Mouse (Mus musculus) A20 (cell line): ENCODE results near the gene Sdf2.

Experiments used
- DNase-seq: peaks from one replicate; pipeline ENCODE4 v3.0.0-alpha.2; 2011; ENCODE audit warnings: low read depth, low spot score

Sdf2 gene

DNA sequence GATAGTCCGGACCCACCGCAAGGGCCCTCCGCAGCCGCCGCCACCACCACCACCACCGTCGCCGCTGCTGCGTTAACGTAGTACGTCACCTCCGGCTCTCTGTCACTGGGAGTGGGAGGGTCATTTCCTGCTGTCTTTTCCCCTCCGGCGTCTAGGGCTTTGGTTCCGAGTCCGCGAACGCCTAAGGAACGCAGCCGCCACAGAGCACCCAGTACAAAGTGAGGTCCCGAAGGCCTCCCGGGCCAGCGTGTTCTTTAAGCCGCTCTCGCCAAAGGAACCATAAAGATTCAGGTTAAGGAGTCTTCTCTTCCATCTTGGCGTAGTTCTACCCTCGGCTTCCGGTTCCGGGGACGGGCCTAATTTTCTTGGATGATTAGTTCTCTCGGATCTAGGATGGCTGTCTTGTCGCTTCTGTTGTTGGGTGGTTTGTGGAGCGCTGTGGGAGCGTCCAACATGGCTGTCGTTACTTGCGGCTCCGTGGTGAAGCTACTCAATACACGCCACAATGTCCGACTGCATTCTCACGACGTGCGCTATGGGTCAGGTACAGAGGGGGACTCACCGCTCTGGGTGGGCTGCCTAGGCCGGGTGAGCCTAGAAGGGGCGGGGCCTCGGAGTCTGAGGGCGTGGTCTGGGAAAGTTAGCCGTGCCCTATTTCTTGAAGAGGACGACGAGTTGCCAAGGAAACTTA is at the start of gene Sdf2, which contains the start of gene Supt6:
TSS of gene Sdf2 (plus strand) at position 120 of the 691 bp plus-strand sequence.
TSS of gene Supt6 (minus strand) at position 361 of the 691 bp plus-strand sequence.
- DNase-seq, result peak; percentile 97

DNA sequence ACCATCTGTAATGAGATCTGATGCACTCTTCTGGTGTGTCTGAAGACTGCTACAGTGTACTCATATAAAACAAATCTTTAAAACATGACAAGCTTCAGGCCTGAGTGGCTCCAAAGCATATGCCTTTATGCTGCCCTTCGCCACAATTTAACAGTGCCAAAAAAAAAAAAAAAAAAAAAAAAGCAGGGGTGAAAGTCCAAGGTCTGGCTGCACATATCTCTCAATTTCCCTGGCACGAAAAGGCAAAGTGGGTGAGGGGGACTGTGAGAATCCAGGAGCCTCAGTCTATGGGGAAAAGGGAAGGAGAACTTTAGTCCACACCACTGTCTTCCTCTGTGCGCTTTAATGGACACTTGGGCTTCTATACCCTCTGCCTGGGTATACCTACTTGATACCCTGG is 43.2 kb upstream of the Sdf2 start:
- no peak for DNase-seq

DNA sequence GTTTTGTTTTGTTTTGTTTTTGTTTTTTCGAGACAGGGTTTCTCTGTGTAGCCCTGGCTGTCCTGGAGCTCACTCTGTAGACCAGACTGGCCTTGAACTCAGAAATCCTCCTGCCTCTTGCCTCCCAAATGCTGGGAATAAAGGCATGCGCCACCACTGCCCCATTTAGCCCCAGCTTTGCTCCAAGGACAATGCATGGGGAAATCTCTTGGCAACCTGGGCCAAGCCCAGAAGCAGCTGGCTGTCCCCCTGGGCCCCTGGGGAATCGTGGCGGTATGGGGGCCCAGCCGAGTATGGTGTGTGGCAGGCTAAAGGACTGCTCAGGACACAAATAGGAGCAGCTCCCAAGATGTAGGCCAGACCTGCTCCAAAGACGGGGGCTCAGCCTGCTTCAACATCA is 41.3 kb upstream of the Sdf2 start:
- no peak for DNase-seq

DNA sequence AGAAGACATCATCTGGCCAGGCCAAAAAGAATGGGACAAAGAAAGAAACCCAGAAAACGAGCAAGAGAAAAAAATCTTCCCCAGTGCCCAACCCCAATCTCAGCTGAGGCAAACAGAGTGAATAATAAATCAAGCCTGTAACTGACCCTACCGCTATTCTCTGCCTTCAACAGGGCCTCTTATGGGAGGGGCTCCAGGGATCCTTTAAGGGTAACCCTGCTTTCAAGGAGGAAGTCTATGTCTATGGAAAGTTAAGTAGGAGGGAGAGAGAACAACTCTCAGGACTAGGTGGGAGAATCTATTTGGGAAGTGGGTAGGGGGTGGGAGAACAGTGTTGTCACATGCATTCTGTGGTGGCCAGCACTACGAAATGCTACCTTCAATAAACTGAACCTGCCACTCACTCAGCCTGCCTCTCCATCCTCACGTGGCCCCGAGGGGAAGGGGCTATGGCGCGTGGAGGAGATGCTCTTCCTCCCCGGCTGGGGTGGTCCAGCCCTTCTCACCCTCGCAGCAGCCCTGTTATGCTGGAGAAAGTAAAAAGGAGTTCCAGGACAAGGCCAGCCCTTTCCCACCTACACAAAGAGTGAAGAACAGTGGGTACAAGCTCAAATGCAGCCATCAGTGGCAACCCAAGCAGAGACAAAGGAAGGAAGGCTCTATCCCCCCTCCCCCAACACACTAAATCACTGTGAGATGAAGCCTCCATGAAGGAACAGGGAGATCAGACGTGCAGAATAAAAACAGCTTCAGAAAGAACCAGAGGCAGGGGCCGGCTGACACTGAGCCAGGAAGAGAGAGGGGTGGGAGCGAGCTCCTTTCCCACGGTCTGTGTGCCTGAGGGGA is 40.0 kb upstream of the Sdf2 start:
- DNase-seq, result no peak

DNA sequence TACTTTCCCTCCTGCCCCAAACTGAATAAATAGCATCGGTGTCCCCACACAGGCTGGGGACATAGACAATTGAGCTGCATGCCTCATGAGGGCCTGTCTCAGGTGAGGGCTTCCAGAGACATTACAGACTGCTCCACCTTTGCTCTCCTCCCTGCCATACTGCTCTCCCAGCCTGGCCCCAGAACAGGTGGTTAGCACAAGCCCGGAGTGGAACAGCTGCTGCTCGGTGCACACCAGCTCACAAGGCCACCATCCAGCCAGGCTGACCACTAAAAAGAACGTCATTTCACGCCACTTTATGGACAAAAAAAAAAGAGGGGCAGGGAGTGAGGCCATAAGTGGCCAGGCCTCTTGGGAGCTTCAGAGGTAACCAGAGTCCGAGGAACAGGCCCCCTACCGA is 38.4 kb upstream of the Sdf2 start:
- DNase-seq, result no peak

DNA sequence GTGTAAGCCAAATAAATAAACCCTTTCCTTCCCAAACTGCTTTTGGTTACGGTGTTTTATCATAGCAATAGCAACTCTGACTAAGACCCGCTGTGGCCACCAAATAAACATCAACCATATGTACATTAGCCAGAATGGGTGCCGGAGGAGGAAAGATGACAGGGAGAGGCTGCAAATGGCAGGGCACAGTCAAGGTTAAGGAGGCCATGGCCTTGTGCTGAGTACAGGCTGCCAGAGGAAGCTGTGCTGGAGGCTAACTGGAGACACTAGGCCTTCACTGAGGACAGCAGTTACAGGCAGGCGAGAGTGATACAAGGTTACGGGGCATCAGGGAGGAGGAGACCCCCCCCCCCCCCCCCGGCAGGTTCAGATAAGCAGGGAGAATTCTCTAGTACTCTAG is 35.7 kb upstream of the Sdf2 start:
- no peak for DNase-seq

DNA sequence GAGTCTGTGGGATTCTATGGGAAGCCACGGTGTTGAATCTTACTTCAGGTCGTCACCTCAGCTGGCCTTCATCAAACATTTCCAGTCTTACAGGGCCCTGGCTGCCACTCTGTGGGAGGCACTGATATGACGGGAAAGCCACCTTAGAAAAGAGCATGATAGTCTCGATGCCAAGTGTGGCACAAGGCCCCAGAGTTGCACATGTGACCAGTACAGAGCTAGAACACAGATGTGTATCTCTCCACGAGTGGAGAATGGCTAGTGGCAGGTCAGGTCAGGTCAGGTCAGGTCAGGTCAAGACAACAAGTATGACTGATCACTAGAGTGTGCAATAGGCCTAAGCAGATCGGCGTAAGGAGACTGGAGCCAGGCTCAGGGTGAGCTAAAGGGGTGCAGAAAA is 34.9 kb upstream of the Sdf2 start:
- no peak for DNase-seq

DNA sequence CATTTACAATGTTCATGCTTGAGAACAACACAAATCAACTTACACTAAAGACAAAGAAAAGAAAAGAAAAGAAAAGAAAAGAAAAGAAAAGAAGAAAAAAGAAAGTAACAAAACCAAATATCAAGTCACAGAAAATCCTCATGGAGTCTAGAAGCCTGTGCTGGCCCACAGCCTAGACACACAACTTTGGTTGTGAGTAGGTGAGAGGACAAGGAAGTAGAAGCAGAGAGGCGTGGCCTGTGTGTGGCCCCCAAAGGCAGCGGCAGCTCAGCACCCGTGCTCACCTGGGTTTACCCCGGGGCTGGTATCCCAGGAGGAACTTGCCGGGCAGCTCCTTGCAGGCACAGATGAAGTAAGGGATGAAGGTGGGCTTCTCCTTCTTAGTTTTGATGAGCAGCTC is 34.0 kb upstream of the Sdf2 start:
- no peak for DNase-seq

DNA sequence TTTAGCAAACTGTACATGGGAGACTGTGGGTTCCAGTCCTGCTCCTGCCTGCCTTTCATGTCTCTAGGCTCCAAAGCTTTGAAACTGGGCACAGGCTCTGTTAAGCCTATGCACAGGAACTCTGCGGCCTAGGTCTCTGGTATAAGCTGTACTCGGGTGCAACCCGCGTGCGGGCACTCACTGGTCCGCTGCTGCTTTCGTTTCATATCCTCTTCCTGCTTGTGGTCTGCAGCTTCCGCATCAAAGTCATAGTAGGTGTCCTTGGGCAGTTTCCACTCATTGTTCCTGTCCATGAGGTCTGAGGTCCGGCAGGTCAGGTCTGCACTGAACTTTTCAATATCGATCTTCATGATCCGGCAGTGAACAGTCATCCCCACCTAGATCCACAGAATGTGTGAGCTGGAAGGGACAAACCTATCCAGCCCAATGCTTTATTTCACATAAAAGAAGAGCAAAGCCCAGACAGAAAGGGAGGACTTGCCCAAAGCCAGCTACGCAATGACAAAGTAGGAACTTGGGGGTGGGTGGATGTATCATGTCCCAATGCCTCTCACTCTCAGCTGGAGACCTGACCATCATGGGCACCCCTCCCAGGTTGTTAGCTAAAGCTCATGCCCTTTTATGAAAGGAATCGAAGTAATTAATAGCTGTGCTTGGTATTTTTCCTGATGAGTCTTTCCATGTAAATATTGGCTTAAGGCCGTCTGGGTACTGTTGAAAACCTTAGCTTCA is 32.3 kb upstream of the Sdf2 start:
- no peak for DNase-seq

DNA sequence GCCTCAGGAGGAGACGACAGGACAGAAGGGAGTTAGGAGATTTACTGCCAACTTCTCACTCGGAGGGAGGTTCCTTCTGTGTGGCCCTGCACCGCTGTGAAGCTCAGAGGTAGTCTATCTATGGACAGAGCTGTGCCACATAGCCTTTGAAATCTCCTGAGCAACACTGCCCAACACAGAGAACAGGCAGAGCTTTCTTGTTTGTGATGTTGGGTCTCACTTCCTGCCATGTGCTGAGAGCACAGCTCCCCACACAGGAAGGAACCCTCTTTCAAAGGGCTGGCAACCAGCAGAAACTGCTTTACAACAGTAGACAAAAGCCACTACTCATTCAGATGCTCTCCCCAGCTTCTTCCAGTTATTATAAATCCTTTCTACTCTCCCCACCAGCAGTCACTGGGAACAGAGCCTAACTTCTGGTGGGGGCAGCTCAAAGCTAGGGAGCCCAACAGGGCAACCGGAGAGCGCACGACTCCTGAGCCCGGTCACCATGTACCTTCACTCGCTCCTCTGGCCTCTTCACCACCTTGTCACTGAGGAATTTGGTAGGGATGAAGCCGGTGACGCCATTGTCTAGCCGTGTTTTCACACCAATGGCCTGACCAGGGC is 29.7 kb upstream of the Sdf2 start:
- DNase-seq, result no peak

DNA sequence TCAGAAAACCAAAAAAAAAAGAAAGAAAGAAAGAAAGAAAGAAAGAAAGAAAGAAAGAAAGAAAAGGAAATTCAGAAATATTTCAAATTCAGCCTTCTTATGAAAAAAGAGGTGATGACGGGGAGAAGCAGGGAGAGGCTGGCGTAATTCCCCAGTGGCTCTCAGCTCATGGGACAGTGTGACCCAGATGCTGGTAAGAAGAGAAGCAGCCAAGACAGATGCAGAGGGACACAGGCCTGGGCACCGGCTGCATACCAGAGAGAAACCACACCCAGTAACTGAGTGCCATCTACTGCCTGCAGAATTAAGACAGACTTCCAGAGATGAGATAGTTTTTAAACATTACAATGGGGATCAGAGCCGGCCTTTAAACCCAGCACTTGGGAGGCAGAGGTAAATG is 22.0 kb upstream of the Sdf2 start:
- DNase-seq, result no peak

DNA sequence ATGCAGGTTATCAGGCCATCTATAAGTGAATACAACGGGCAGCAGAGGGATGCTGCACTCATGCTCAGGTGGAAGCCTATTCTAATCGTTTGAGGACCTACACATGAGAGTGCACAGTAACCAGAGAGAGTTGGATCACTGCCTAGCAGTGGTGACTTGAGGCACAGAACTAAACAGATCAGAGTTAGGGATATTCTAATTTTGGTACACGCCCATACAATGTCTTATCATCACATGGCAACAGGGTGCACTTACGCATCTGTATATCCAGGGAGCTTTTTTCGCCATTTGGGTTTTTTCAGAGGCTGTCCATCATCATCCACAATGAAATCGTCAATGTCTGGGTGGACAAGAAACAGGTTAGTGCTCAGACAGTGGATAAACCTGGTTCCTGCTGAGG is 14.0 kb upstream of the Sdf2 start:
- DNase-seq, result no peak

DNA sequence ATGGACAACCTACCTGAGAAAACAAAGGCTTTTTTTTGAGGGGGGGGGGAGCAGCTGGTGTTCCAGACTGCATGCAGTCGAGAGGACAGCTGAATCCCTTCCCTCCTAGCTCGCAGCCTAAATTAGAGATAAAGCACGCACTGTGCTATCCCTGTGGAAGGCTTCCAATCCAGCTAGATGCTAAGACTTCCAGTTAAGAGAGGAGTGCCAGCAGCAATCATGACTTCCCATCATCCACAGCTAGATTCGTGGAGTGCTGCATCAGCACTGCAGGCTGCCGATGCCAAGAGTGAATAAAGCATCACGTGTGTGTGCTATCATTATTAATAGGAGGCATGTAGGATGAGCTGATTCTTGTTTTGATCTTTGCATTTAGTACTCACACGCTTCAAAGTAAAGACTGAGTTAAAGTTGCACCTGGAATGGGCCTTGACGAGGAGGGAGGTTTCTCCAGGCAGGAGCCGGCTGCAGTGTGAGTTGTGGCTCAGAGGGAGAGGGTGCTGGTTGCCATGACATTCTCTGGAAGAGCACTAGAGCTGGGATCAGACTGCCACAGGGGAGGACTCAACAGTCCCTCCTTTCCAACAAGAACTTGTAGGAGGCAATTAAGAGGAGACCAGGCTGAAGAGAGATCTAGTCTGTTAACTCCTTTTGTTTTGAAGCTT is 5.2 kb upstream of the Sdf2 start:
- DNase-seq, result no peak

DNA sequence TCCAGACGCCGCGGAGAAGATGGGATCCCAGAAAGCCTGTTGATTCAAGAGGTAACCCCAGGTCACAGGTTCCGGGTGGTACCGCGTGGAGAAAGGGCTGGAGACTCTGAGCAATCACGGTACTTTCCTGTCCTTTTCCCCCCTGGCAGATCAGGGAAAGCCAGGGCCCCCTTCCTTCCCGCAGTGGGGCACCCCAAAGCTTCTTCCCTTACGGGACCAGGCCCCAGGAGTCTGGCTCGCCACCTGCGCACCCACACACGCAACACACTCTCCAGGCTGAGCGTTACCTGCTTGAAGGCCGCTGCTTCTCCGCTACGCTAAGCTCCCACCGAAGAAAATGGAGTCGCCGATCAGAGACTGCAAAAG is 302 bp upstream of the Sdf2 start:
- no peak for DNase-seq

DNA sequence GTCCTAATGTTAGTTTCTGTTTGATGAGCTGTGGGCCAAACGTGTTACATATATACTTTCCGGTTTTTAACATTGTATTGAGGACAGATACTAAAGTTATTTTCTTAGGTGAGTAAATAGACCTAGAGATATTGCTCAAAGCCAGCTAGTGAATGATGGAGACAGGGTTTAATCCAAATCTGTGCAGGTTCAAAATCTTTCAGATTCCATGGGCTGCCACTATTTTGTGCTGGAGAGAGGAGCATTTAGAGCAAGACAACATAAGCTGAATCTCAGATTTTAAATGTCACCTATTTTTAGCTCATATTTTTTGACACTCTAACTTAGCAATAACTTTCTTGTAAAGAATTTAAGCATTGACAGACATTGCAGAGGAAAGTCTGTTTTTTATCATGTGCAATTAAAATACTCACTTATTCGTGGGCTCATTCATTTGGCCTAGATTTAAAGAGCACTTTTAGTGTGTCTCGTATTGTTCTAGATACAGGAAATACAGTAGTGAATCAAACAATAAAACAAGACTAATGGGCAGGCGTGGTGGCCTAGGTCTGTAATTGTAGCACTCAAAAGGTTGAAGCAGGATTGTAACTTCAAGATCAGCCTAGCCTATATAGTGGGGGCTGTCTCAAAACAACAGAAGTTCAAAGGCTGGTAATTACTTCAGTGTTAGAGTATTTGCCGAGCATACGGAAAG is 919 bp downstream of the Sdf2 start:
- DNase-seq, result peak; percentile 53

DNA sequence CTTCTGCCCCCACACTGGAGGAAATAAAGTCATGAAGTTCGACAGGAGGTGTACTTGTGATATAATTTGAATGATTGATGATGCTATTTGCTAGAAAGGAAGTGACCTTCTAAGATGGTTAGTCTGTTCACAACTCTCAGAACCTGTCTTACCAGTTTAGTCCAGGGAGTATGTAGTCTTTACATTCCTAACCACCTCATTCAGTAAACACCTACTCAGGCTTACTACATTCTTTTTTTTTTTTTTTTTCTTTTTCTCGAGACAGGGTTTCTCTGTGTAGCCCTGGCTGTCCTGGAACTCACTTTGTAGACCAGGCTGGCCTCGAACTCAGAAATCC is 1.4 kb downstream of the Sdf2 start:
- DNase-seq, result no peak

DNA sequence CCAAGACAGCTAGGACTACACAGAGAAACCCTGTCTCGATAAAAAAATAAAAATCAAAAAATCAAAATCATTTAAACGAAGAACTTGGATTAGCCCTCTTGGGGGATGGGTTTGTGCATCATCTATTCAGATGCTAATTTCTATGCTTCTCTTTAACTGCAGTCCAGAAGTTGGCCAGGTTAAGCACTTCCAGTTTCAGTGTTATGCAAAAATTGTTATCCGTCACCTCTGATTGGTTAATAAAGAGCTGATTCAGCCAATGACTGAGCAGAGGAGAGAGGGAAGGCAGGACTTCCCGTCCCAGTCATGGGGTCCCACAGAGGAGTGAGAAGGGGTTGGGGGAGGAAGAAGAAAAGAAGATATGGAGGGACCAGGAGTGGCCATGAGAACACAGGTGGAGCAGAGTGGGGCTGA is 2.2 kb downstream of the Sdf2 start:
- peak; percentile 90 for DNase-seq

DNA sequence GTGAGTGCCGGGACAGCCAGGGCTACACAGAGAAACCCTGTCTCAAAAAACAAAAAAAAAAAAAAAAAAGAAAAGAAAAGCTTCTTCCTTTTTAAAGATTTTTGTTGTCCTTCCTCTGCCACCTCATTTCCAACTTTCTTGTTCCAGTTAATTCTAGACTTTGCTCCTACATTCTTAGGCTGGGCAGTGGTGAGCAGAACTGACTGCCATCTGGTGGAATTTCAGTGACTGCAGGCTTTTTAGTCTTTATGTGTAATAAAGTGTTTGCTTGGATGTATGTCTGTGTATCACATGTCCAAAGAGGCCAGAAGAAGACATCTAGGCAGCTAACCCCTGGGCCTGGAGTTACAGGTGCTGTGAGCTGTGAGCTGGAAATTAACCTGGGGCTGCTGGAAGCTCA is 11.1 kb downstream of the Sdf2 start:
- no peak for DNase-seq

DNA sequence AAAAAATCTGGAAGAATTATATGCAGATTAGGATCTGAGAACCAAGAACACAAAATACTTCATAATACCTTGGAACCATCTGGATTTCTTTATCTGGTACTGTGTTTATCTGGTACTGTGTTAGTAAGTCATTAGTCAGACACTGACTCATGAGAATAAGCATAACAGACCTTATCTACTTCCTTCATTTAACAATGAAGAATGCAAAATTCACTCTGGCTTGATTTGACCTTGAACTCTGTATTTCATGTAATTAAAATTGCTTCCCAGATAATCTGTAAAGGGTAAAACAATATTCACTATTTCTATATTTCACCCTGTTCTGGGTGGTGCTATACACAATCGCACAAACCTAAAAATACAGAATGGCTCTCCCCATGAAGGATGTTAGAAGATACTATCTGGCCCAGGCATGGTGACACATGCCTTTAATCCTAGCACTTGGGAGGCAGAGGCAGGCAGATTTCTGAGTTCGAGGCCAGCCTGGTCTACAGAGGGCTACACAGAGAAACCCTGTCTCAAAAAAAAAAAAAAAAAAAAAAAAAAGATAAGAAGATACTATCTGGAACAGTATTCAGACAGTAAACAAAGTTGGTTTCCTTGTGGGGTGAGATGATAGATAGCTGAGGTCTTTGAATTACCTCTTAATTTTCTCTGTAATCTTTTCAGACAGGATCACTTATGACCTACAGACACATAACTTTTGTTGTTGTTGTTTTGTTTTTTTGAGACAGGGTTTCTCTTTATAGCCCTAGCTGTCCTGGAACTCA is 15.1 kb downstream of the Sdf2 start:
- DNase-seq, result no peak
